Mouse (Mus musculus): ENCODE results near the gene Cdv3.

DNA sequence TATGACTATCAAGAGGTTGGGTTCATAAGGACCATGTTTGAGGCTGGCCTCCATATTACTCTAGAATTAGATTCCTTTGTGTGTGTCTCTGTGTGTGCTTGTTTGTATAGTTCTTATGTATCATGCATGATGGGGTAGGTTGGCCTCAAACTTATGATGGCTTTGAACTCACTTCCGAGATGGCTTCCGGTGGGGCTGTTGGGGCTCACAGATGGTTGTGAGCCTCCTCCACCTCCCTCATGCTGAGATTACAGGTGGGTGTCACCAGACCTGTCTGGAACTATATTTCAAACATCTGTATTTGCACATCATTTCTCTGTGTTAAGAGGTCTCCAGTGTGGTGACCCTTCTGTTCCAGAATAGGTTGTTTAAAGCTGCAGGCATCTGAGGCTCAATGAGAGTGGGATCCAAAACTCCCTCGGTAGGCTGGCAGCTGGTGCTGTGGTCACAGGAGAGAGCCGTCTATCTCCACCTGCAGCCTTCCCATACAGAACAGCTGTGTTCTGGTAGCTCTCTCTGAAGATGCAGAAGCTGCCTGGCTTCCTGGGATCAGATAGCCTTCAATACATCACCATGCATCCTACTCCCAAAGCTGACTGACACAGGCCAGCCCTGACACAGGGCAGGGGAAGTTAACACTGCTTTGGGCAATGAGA, 18.6 kb upstream of the Cdv3 start:
- TF ChIP-seq POLR2A (IDR thresholded peaks at IDR 0.05; ENCODE audit: low read depth, low read length) (no peak), CTCF (IDR thresholded peaks at IDR 0.05; ENCODE audit: borderline replicate concordance, insufficient read depth, low read length) (no peak)

Measured in embryonic fibroblast, embryonic 13.5 days (primary cell).